Mouse (Mus musculus) testis, adult 2 months (tissue): ENCODE data around the gene Orai3.

Experiments used
- CTCF ChIP-seq: fragments of 200-500 bp; IDR thresholded peaks from 2 replicates; pipeline ENCODE4 v1.5.1; 2012; ENCODE audit warnings: low read depth, mild to moderate bottlenecking, inconsistent platforms, low read length, moderate library complexity; ENCODE audit not compliant: control insufficient read depth, insufficient read depth, insufficient replicate concordance
- POLR2A ChIP-seq: fragments of 200-500 bp; IDR thresholded peaks from 2 replicates; pipeline ENCODE4 v1.6.1; 2012; ENCODE audit warnings: low read depth, mild to moderate bottlenecking, inconsistent platforms, low read length, moderate library complexity; ENCODE audit not compliant: control insufficient read depth

GRCm38 (mm10) chr7:127744366-127745045 lies 25.1 kb upstream of the Orai3 start, which contains the start of gene Fbxl19:
- peak; percentile 11; the same call in 1 of the 2 replicates for TF ChIP-seq CTCF
- TF ChIP-seq POLR2A, result no peak
